Mouse (Mus musculus) kidney, postnatal 0 days (tissue): ENCODE measurements around the gene Agr2. TPM values are rescaled to one million over a fixed set of nuclear protein-coding genes. Genes with fewer than 3 reads are reported as not detected.

ENCODE experiments used
- ATAC-seq: fragments of 200-750 bp; cut with Nextera tagmentation; replicated peaks from 2 replicates; pipeline ENCODE4 v1.8.0; 2017; ENCODE audit warnings: low read depth, moderate number of reproducible peaks, moderate TSS enrichment, moderate library complexity; ENCODE audit not compliant: low FRiP score
- DNase-seq: peaks from one replicate; pipeline ENCODE4 v3.0.0-alpha.2; 2016; ENCODE audit warnings: low spot score
- H3K27ac ChIP-seq: fragments of 300-500 bp; sonication (generic); 2 replicates; pipeline ENCODE4 v1.5.1; 2014; ENCODE audit warnings: mild to moderate bottlenecking
- H3K27me3 ChIP-seq: fragments of 300-500 bp; sonication (generic); 2 replicates; pipeline ENCODE4 v1.6.1; 2014; ENCODE audit warnings: low read length, mixed read lengths; ENCODE audit not compliant: insufficient read depth
- H3K36me3 ChIP-seq: fragments of 300-500 bp; sonication (generic); 2 replicates; pipeline ENCODE4 v1.6.1; 2014; ENCODE audit warnings: low read length, mixed read lengths; ENCODE audit not compliant: insufficient read depth
- H3K4me1 ChIP-seq: fragments of 300-500 bp; sonication (generic); replicated peaks from 2 replicates; pipeline ENCODE4 v1.6.1; 2014; ENCODE audit warnings: antibody characterized with exemption, low read length, mixed read lengths; ENCODE audit not compliant: insufficient read depth
- H3K4me2 ChIP-seq: fragments of 300-500 bp; sonication (generic); 2 replicates; pipeline ENCODE4 v1.6.1; 2014; ENCODE audit warnings: mild to moderate bottlenecking, low read length, moderate library complexity, mixed read lengths
- H3K4me3 ChIP-seq: fragments of 300-500 bp; sonication (generic); replicated peaks from 2 replicates; pipeline ENCODE4 v1.5.1; 2014; ENCODE audit warnings: low read depth, low read length
- H3K9ac ChIP-seq: fragments of 300-500 bp; sonication (generic); 2 replicates; pipeline ENCODE4 v1.6.1; 2014; ENCODE audit warnings: low read depth, low read length
- H3K9me3 ChIP-seq: fragments of 300-500 bp; sonication (generic); replicated peaks from 2 replicates; pipeline ENCODE4 v1.6.1; 2016; ENCODE audit warnings: low read length, inconsistent platforms, mixed read lengths
- CTCF ChIP-seq: IDR thresholded peaks from 2 replicates; pipeline ENCODE4 v1.5.1; 2016; ENCODE audit warnings: antibody characterized with exemption, low read depth, mild to moderate bottlenecking, moderate library complexity
- WGBS: fragments of 180-500 bp; shearing (Covaris S2); extraction: QIAGEN DNeasy Blood & Tissue Kit; methylation state at CpG from one replicate; pipeline ENCODE4 v1.1.7; 2014; 5-methylcytosine and 5-hydroxymethylcytosine counted together
- polyA plus RNA-seq: library from polyadenylated mRNA; unstranded; fragments of >200 nt; fragmentation: Nextera tagmentation; extraction: Ambion mirVana; gene quantifications from 2 replicates; pipeline ENCODE4 v1.2.1, GENCODE M21; 2015

The Agr2 gene
- polyA plus RNA-seq, 1 experiment from 2014 or later = 3.6 TPM

GRCm38 (mm10) chr12:36047593-36047992 is 54.9 kb downstream of the Agr2 start:
- Histone ChIP-seq H3K27me3 (no peaks in the 10 kb centered on the region), H3K36me3 (no peaks in the 10 kb centered on the region), H3K4me3 (no peak overlapping the region), H3K9me3 (no peaks in the 10 kb centered on the region), H3K4me2 (no peak overlapping the region), H3K4me1 (no peaks in the 10 kb centered on the region), H3K9ac (no peak overlapping the region), H3K27ac (no peak overlapping the region)
- TF ChIP-seq CTCF = no peak
- WGBS = 79% methylated on average over 2 of the region's 2 CpGs
- DNase-seq (no peak), ATAC-seq (no peak)

DNA sequence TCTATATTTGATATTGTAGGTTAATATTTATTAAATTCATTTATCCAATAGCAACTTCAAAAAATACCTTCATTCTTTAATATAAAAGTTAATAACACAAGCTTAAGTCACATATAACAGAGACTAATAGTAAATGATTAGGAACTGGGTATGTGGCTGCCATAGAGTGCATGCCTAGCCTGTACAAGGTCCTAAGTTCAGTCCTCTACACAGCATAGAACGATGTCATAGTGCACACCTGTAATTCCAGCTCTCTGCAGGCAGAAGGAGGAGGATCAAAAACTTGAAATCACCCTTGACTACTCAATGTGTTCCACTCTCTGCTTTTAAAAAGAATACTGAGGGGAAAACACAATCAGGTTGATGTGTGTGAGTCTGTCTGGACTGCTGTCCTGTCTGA is 57.6 kb downstream of the Agr2 start:
- peak; percentile 79; the same call in 1 of the 2 replicates for ATAC-seq
- no peak overlapping the region for H3K9ac ChIP-seq
- no peak overlapping the region for H3K4me2 ChIP-seq
- TF ChIP-seq CTCF = no peak
- no peak overlapping the region for H3K4me3 ChIP-seq
- H3K9me3 ChIP-seq = no peaks in the 10 kb centered on the region
- no peaks in the 10 kb centered on the region for H3K36me3 ChIP-seq
- H3K27me3 ChIP-seq = no peaks in the 10 kb centered on the region
- no peak for DNase-seq
- no peaks in the 10 kb centered on the region for H3K4me1 ChIP-seq
- H3K27ac ChIP-seq = no peak overlapping the region
- WGBS = 68% methylated on average over 1 of the region's 1 CpGs

Other genes starting within 250 kb of the Agr2 start
- not detected in 2 replicates for gene Agr3, start 67.3 kb upstream of the Agr2 start, polyA plus RNA-seq
- 124 and 138 TPM in 2 replicates for gene Tspan13, start 49.6 kb downstream of the Agr2 start, polyA plus RNA-seq
- 35.4 and 40.1 TPM in 2 replicates for gene Ankmy2, start 164.2 kb downstream of the Agr2 start, polyA plus RNA-seq
- gene Bzw2, start 165.2 kb downstream of the Agr2 start, polyA plus RNA-seq = 157 and 163 TPM in 2 replicates